Mouse (Mus musculus) liver, embryonic 14.5 days (tissue): ENCODE data around the gene Il1r1. TPM values are rescaled to one million over a fixed set of nuclear protein-coding genes. Genes with fewer than 3 reads are reported as not detected.

ENCODE experiments used
- ATAC-seq: fragments of 200-750 bp; cut with Nextera tagmentation; 2 replicates; pipeline ENCODE4 v1.8.0; 2017; ENCODE audit warnings: moderate number of reproducible peaks, mild to moderate bottlenecking, moderate library complexity; ENCODE audit not compliant: insufficient read depth
- DNase-seq, 3 experiments: peaks; one replicate each; pipeline ENCODE4 v3.0.0-alpha.2; 2012 to 2013; ENCODE audit warnings: low read depth in 3 of 3, low spot score in 3 of 3
- H3K27ac ChIP-seq: fragments of 300-500 bp; sonication (generic); 2 replicates; pipeline ENCODE4 v1.5.1; 2014; ENCODE audit warnings: moderate library complexity, mild to moderate bottlenecking, control low read depth, inconsistent platforms
- H3K27me3 ChIP-seq: fragments of 300-500 bp; sonication (generic); 2 replicates; pipeline ENCODE4 v1.6.1; 2014; ENCODE audit warnings: mild to moderate bottlenecking, low read length, moderate library complexity; ENCODE audit not compliant: control insufficient read depth, insufficient read depth
- H3K36me3 ChIP-seq: fragments of 300-500 bp; sonication (generic); replicated peaks from 2 replicates; pipeline ENCODE4 v1.6.1; 2014; ENCODE audit warnings: low read depth; ENCODE audit not compliant: control insufficient read depth, insufficient read depth
- H3K4me1 ChIP-seq, 2 experiments: fragments of 200-500 bp in 1 of 2; fragments of 300-500 bp in 1 of 2; sonication (generic) in 1 of 2; replicated peaks; 2 replicates each; pipeline ENCODE4 v1.6.1; 2012 to 2014; ENCODE audit warnings: antibody characterized with exemption in 1 of 2, inconsistent platforms in 1 of 2, low read length in 1 of 2; ENCODE audit not compliant: control insufficient read depth in 2 of 2, insufficient read depth in 2 of 2
- H3K4me2 ChIP-seq: fragments of 300-500 bp; sonication (generic); 2 replicates; pipeline ENCODE4 v1.6.1; 2014; ENCODE audit warnings: low read depth, mild to moderate bottlenecking, control low read depth, moderate library complexity
- H3K4me3 ChIP-seq, 2 experiments: fragments of 200-500 bp in 1 of 2; fragments of 300-500 bp in 1 of 2; sonication (generic) in 1 of 2; 2 replicates each; pipeline ENCODE4 v1.5.1; 2012 to 2014; ENCODE audit warnings: low read depth in 2 of 2, low read length in 2 of 2, mild to moderate bottlenecking in 2 of 2, control low read depth in 1 of 2, inconsistent platforms in 1 of 2, moderate library complexity in 1 of 2; ENCODE audit not compliant: insufficient read depth in 1 of 2
- H3K9ac ChIP-seq: fragments of 300-500 bp; sonication (generic); replicated peaks from 2 replicates; pipeline ENCODE4 v1.6.1; 2014; ENCODE audit warnings: mild to moderate bottlenecking, control low read depth, moderate library complexity
- H3K9me3 ChIP-seq: fragments of 300-500 bp; sonication (generic); 2 replicates; pipeline ENCODE4 v1.6.1; 2016; ENCODE audit warnings: low read length, mixed read lengths; ENCODE audit not compliant: control insufficient read depth
- CTCF ChIP-seq: IDR thresholded peaks from 2 replicates; pipeline ENCODE4 v1.5.1; 2016; ENCODE audit warnings: antibody characterized with exemption, low read depth, control low read depth
- EP300 ChIP-seq: IDR thresholded peaks from 2 replicates; pipeline ENCODE4 v1.6.1; 2016; ENCODE audit warnings: antibody characterized with exemption, low read depth
- whole genome bisulfite sequencing: fragments of 180-500 bp; shearing (Covaris S2); extraction: QIAGEN DNeasy Blood & Tissue Kit; methylation state at CpG from one replicate; pipeline ENCODE4 v1.1.7; 2014; ENCODE audit not compliant: insufficient replicate concordance; 5-methylcytosine and 5-hydroxymethylcytosine counted together
- polyA plus RNA-seq, 2 experiments: library from polyadenylated mRNA; depleted of rRNA in 1 of 2; stranded (reverse) in 1 of 2; unstranded in 1 of 2; fragments of >200 nt; fragmentation: Nextera tagmentation in 1 of 2; extraction: Ambion mirVana in 1 of 2; gene quantifications; 2 replicates each; pipeline versions ENCODE4 v1.2.1 to v1.2.3; 2012 to 2014

The Il1r1 gene
- polyA plus RNA-seq, 2 experiments: 2.9 to 9.9 TPM

DNA sequence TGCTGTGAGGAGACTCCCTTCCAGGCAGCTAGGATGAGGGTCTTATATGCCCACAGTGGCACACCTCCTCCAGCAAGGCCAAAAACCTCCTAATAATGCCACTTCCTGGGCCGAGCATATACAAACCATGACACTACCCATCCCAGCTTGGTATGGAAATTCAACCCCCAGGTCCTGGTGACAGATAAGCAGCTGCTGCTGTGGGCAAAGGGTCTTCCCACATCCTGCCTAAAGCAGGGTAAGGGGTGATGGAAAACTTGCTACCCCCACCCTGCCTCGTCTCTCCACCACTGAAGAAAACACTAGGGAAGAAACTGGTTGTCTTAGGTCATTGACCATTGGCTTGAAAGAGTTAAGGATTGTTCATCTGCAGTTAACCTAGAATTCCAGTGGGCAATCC is 53.8 kb downstream of the Il1r1 start:
- H3K27me3 ChIP-seq: no peaks in the 10 kb centered on the region
- WGBS: 34% methylated on average over 2 of the region's 2 CpGs
- DNase-seq (no peak), ATAC-seq (no peak)
- H3K9ac ChIP-seq: no peak overlapping the region
- H3K9me3 ChIP-seq: no peaks in the 10 kb centered on the region
- H3K4me3 ChIP-seq: no peak overlapping the region
- no peak for TF ChIP-seq CTCF
- TF ChIP-seq EP300: no peak
- H3K27ac ChIP-seq: no peak overlapping the region
- H3K36me3 ChIP-seq: no peaks in the 10 kb centered on the region
- H3K4me2 ChIP-seq: no peak overlapping the region
- peaks cover 0 to 13% of the 10 kb centered on the region in 2 experiments; a peak in 2 of 4 replicates for H3K4me1 ChIP-seq

DNA sequence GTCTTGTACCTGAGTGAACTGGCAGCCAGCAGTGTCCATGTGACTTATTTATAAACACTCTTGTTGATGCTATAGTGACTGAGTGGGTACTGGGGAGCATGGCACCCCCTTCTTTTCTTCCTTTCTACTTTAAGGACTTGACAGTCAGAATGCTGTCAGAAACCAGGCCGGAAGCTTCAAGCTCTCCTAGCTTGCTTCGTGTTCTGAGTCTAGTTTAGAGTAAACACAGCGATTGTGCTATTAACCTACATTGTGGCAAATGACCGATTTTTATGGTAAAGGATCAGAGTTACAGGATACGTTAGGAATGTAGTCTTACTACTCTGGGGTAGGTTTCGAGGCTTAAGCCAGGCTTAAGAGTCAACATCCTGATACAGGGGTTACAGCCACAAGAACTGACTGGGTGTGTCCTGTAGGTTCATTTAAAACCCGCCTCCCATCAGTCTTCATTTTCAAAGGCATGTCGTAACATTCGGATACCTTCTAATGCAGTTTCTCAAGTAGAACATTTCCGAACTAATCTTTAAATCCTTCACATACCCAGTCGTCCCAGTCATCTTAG is 54.4 kb downstream of the Il1r1 start:
- no peak for DNase-seq

DNA sequence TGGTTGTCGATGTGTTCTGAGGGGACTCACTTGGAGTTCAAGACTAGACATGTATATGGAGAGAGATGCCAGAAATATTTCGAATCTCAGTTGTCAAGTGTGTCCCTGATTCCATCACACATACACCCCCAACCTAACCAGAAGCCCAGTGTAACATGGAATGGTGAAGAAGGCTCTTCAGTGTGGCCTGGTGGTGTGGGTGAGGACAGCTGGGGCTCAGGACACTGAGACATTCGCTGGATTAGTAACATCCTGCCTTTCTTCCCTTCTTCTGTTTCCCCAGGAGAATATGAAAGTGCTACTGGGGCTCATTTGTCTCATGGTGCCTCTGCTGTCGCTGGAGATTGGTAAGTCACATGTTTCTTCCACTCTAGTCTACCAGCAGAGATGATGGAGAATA is 57.1 kb downstream of the Il1r1 start:
- H3K4me1 ChIP-seq: peaks cover 0 to 13% of the 10 kb centered on the region in 2 experiments; a peak in 1 of 4 replicates
- no peak overlapping the region for H3K9ac ChIP-seq
- no peaks in the 10 kb centered on the region for H3K9me3 ChIP-seq
- no peaks in the 10 kb centered on the region for H3K27me3 ChIP-seq
- no peaks in the 10 kb centered on the region for H3K36me3 ChIP-seq
- WGBS: 50% methylated on average over 4 of the region's 4 CpGs
- no peak overlapping the region for H3K4me2 ChIP-seq
- DNase-seq: no peak
- H3K27ac ChIP-seq: no peak overlapping the region
- no peak for ATAC-seq
- H3K4me3 ChIP-seq: no peak overlapping the region
- TF ChIP-seq EP300: no peak
- no peak for TF ChIP-seq CTCF

More for the DNA sequence above, 54.4 kb downstream of the Il1r1 start:
- Histone ChIP-seq H3K4me3 (no peak overlapping the region), H3K27ac (no peak overlapping the region), H3K27me3 (no peaks in the 10 kb centered on the region), H3K9ac (no peak overlapping the region), H3K9me3 (no peaks in the 10 kb centered on the region), H3K4me2 (no peak overlapping the region), H3K4me1 (peaks cover 0 to 13% of the 10 kb centered on the region in 2 experiments; a peak in 2 of 4 replicates), H3K36me3 (no peaks in the 10 kb centered on the region)
- TF ChIP-seq CTCF (no peak), EP300 (no peak)
- ATAC-seq: no peak
- 63% methylated on average over 11 of the region's 11 CpGs for WGBS

DNA sequence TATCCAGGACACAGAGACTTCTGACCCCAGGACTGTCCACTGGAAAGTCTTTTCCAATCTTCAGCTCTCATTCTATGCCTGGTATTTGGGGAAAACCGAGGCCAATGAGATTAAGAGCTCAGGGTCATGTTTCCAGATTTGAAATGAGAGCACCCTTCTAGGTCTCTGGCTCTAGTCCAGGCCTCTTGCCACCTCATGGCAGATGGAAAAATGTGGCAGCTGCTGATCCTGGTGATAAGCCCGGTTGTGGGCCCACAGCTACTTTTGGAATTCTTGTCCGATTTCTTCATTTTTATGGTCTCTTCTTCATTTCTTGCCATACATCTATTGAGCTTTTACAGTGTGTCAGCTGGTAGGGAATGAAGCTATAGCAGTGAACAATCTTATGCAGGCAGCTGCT is 57.5 kb downstream of the Il1r1 start:
- Histone ChIP-seq H3K36me3 (no peaks in the 10 kb centered on the region), H3K4me1 (peaks cover 0 to 13% of the 10 kb centered on the region in 2 experiments; a peak in 1 of 4 replicates), H3K9me3 (no peaks in the 10 kb centered on the region), H3K4me3 (no peak overlapping the region), H3K27ac (no peak overlapping the region), H3K27me3 (no peaks in the 10 kb centered on the region), H3K4me2 (no peak overlapping the region), H3K9ac (no peak overlapping the region)
- DNase-seq (no peak), ATAC-seq (no peak)
- 63% methylated on average over 3 of the region's 3 CpGs for WGBS
- TF ChIP-seq EP300 (no peak), CTCF (no peak)

DNA sequence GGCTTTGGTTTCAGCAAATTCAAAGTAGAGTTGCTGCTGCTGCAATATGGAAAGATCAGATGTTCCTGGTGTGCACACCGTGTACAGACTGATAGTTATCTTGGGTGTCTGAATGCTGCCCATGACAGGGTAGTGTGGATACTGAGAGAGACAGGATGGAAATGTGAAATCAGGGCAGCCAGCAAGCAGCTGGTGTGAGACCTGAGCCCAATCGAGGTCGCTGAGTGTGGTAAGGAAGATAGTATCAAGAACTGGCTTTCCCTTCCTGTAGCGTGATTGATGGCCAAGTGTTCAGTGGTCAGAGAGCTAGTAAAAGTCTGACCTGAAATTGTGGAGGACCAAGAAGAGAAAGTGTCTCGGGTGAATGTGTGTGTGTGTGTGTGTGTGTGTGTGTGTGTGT is 59.1 kb downstream of the Il1r1 start:
- no peak overlapping the region for H3K27ac ChIP-seq
- H3K9ac ChIP-seq: no peak overlapping the region
- no peaks in the 10 kb centered on the region for H3K27me3 ChIP-seq
- H3K9me3 ChIP-seq: no peaks in the 10 kb centered on the region
- TF ChIP-seq EP300 (no peak), CTCF (no peak)
- 13% methylated on average over 5 of the region's 5 CpGs for WGBS
- no peak for DNase-seq
- no peak; the same call in 1 of the 2 replicates for ATAC-seq
- H3K36me3 ChIP-seq: no peaks in the 10 kb centered on the region
- H3K4me1 ChIP-seq: peaks cover 0 to 2% of the 10 kb centered on the region in 2 experiments; a peak in 1 of 4 replicates
- H3K4me2 ChIP-seq: no peak overlapping the region
- no peak overlapping the region for H3K4me3 ChIP-seq
